Mouse (Mus musculus) forebrain, embryonic 10.5 days (tissue): ENCODE data around the gene Traf4. TPM values are rescaled to one million over a fixed set of nuclear protein-coding genes. Genes with fewer than 3 reads are reported as not detected.
A peak's percentile ranks its signal among the peaks of the same experiment; 100 is the strongest.
"Not testable (repeated sequence)": the region's sequence is repeated elsewhere in the genome, so short reads cannot be mapped to it uniquely, and the experiment has no call there.

Experiments
- DNase-seq: peaks from one replicate; pipeline ENCODE4 v3.0.0-alpha.2; 2017; ENCODE audit warnings: low spot score; ENCODE audit errors: extremely low spot score
- H3K27ac ChIP-seq: fragments of 300-500 bp; sonication (generic); 2 replicates; pipeline ENCODE4 v1.5.1; 2016; ENCODE audit warnings: mild to moderate bottlenecking
- H3K27me3 ChIP-seq: fragments of 300-500 bp; sonication (generic); 2 replicates; pipeline ENCODE4 v1.6.1; 2016; ENCODE audit warnings: mild to moderate bottlenecking; ENCODE audit not compliant: poor library complexity, severe bottlenecking
- H3K36me3 ChIP-seq: fragments of 300-500 bp; sonication (generic); replicated peaks from 2 replicates; pipeline ENCODE4 v1.6.1; 2016; ENCODE audit warnings: mild to moderate bottlenecking, moderate library complexity
- H3K4me1 ChIP-seq: fragments of 300-500 bp; sonication (generic); 2 replicates; pipeline ENCODE4 v1.6.1; 2016
- H3K4me3 ChIP-seq: fragments of 300-500 bp; sonication (generic); 2 replicates; pipeline ENCODE4 v1.5.1; 2016; ENCODE audit warnings: mild to moderate bottlenecking, moderate library complexity
- H3K9me3 ChIP-seq: fragments of 300-500 bp; sonication (generic); 2 replicates; pipeline ENCODE4 v1.6.1; 2016; ENCODE audit warnings: mild to moderate bottlenecking, moderate library complexity
- WGBS: fragments of 180-500 bp; shearing (Covaris S2); methylation state at CpG from one replicate; pipeline ENCODE4 v1.1.7; 2016; 5-methylcytosine and 5-hydroxymethylcytosine counted together
- polyA plus RNA-seq: library from polyadenylated mRNA; unstranded; fragments of >200 nt; fragmentation: Nextera tagmentation; extraction: Ambion mirVana; gene quantifications from 2 replicates; pipeline ENCODE4 v1.2.1, GENCODE M21; 2016

Gene Traf4
- polyA plus RNA-seq, 1 experiment from 2014 or later, result 104 TPM

- Histone ChIP-seq H3K27me3 (no peaks in the 10 kb centered on the region), H3K4me1 (peaks cover 49% of the 10 kb centered on the region), H3K36me3 (peaks cover 43% of the 10 kb centered on the region), H3K4me3 (peak within 1 kb of the TSS; percentile 56), H3K27ac (no peak within 1 kb of the TSS), H3K9me3 (no peaks in the 10 kb centered on the region)
- no peak for DNase-seq
- WGBS, result 93% methylated on average over 1 of the region's 1 CpGs
Measured at GRCm38 (mm10) chr11:78193113-78193512, 27.7 kb upstream of the Traf4 start, which contains the start of gene Proca1. Proca1 (plus strand) TSS chr11:78193392.

- Histone ChIP-seq H3K4me1 (peaks cover 44% of the 10 kb centered on the region), H3K36me3 (peaks cover 43% of the 10 kb centered on the region), H3K27me3 (no peaks in the 10 kb centered on the region), H3K9me3 (no peaks in the 10 kb centered on the region), H3K4me3 (peak overlapping the region; percentile 81), H3K27ac (peak overlapping the region; percentile 99)
- DNase-seq, result no peak
- 64% methylated on average over 6 of the region's 6 CpGs for WGBS
Measured at GRCm38 (mm10) chr11:78190041-78190440, 24.7 kb upstream of the Traf4 start.

- Histone ChIP-seq H3K4me3 (peak overlapping the region; percentile 81), H3K27me3 (no peaks in the 10 kb centered on the region), H3K9me3 (no peaks in the 10 kb centered on the region), H3K36me3 (peaks cover 43% of the 10 kb centered on the region), H3K27ac (peak overlapping the region; percentile 99), H3K4me1 (peaks cover 38% of the 10 kb centered on the region)
- WGBS, result under 1% methylated on average over 42 of the region's 42 CpGs
- peak; percentile 93 for DNase-seq
Measured at GRCm38 (mm10) chr11:78189234-78190040, 24.0 kb upstream of the Traf4 start.

- Histone ChIP-seq H3K9me3 (no peaks in the 10 kb centered on the region), H3K27ac (peak within 1 kb of the TSS; percentile 99), H3K4me1 (peaks cover 38% of the 10 kb centered on the region), H3K4me3 (peak within 1 kb of the TSS; percentile 81), H3K36me3 (peaks cover 36% of the 10 kb centered on the region), H3K27me3 (no peaks in the 10 kb centered on the region)
- under 1% methylated on average over 80 of the region's 80 CpGs for WGBS
- DNase-seq, result peak; percentile 86
Measured at GRCm38 (mm10) chr11:78188331-78189233, 23.2 kb upstream of the Traf4 start, which contains the start of gene Rab34. Rab34 (plus strand) TSS chr11:78188430.

- peaks cover 56% of the 10 kb centered on the region for H3K4me1 ChIP-seq
- WGBS, result 93% methylated on average over 6 of the region's 6 CpGs
- H3K4me3 ChIP-seq, H3K27me3 ChIP-seq, H3K27ac ChIP-seq, DNase-seq, H3K9me3 ChIP-seq: not testable (repeated sequence)
- peaks cover 29% of the 10 kb centered on the region for H3K36me3 ChIP-seq
Measured at GRCm38 (mm10) chr11:78184702-78185101, 19.3 kb upstream of the Traf4 start.

GRCm38 (mm10) chr11:78183884-78184514 lies 18.6 kb upstream of the Traf4 start:
- no peak for DNase-seq
- peak overlapping the region; percentile 96 for H3K4me3 ChIP-seq
- 60% methylated on average over 10 of the region's 10 CpGs for WGBS
- H3K27me3 ChIP-seq, result no peaks in the 10 kb centered on the region
- no peaks in the 10 kb centered on the region for H3K9me3 ChIP-seq
- peaks cover 36% of the 10 kb centered on the region for H3K36me3 ChIP-seq
- H3K27ac ChIP-seq, result peak overlapping the region; percentile 99
- peaks cover 56% of the 10 kb centered on the region for H3K4me1 ChIP-seq

- H3K4me3 ChIP-seq, result peak within 1 kb of the TSS; percentile 96
- WGBS, result under 1% methylated on average over 38 of the region's 38 CpGs
- peaks cover 38% of the 10 kb centered on the region for H3K36me3 ChIP-seq
- no peaks in the 10 kb centered on the region for H3K27me3 ChIP-seq
- DNase-seq, result peak; percentile 89
- no peaks in the 10 kb centered on the region for H3K9me3 ChIP-seq
- peak within 1 kb of the TSS; percentile 99 for H3K27ac ChIP-seq
- peaks cover 56% of the 10 kb centered on the region for H3K4me1 ChIP-seq
Measured at GRCm38 (mm10) chr11:78182961-78183844, 17.8 kb upstream of the Traf4 start, which contains the start of gene Rpl23a. Rpl23a (minus strand) TSS chr11:78183584.

- Histone ChIP-seq H3K36me3 (peaks cover 38% of the 10 kb centered on the region), H3K4me3 (peak overlapping the region; percentile 96), H3K9me3 (no peaks in the 10 kb centered on the region), H3K27ac (peak overlapping the region; percentile 99), H3K27me3 (no peaks in the 10 kb centered on the region), H3K4me1 (peaks cover 57% of the 10 kb centered on the region)
- 13% methylated on average over 7 of the region's 7 CpGs for WGBS
- no peak for DNase-seq
Measured at GRCm38 (mm10) chr11:78182450-78182849, 17.1 kb upstream of the Traf4 start.

GRCm38 (mm10) chr11:78181830-78182357 lies 16.5 kb upstream of the Traf4 start:
- Histone ChIP-seq H3K27ac (peak overlapping the region; percentile 99), H3K9me3 (no peaks in the 10 kb centered on the region), H3K27me3 (no peaks in the 10 kb centered on the region), H3K4me1 (peaks cover 63% of the 10 kb centered on the region), H3K4me3 (peak overlapping the region; percentile 96), H3K36me3 (peaks cover 38% of the 10 kb centered on the region)
- no peak for DNase-seq
- WGBS, result 57% methylated on average over 2 of the region's 2 CpGs

GRCm38 (mm10) chr11:78180081-78180761 lies 14.8 kb upstream of the Traf4 start:
- Histone ChIP-seq H3K4me1 (peaks cover 71% of the 10 kb centered on the region), H3K4me3 (peak overlapping the region; percentile 61)
- 77% methylated on average over 6 of the region's 6 CpGs for WGBS

GRCm38 (mm10) chr11:78179438-78179999 lies 14.1 kb upstream of the Traf4 start:
- Histone ChIP-seq H3K4me3 (peak overlapping the region; percentile 61), H3K36me3 (peaks cover 38% of the 10 kb centered on the region), H3K9me3 (no peaks in the 10 kb centered on the region), H3K27ac (peak overlapping the region; percentile 93; the same call in 1 of the 2 replicates), H3K4me1 (peaks cover 75% of the 10 kb centered on the region), H3K27me3 (no peaks in the 10 kb centered on the region)
- 39% methylated on average over 8 of the region's 8 CpGs for WGBS
- no peak for DNase-seq

More at GRCm38 (mm10) chr11:78180081-78180761, 14.8 kb upstream of the Traf4 start:
- Histone ChIP-seq H3K27ac (no peak overlapping the region), H3K36me3 (peaks cover 38% of the 10 kb centered on the region), H3K9me3 (no peaks in the 10 kb centered on the region), H3K27me3 (no peaks in the 10 kb centered on the region)
- DNase-seq, result no peak
